ENCODE assay signal across 21 mouse cellular contexts in genomic region chr11:116848086-116848876, GRCm38 (mm10). TPM values are rescaled to one million over a fixed set of nuclear protein-coding genes. Genes with fewer than 3 reads are reported as not detected.
DNase-seq lines count a peak whose midpoint lies in the region; ATAC-seq and TF ChIP-seq lines count a peak whose summit lies in the region.
"Had no signal": no experiment of that assay in that cellular context is flagged by ENCODE, and none has a peak within 500 bp of the region (broad histone marks: within the 10 kb centered on the region; RNA-seq: fewer than 3 reads in every experiment).

No protein-coding gene starts in this region.

- intact Hi-C loops in heart, postnatal 10 days (cut with DNase I), result no loop called here

- peaks cover 9% of the 10 kb centered on the region for H3K4me1 ChIP-seq in heart, postnatal 0 days (ENCODE audit: control insufficient read depth, insufficient read depth)
- H3K4me1 ChIP-seq in lung, embryonic 15.5 days, result peaks cover 29% of the 10 kb centered on the region
- peaks cover 2% of the 10 kb centered on the region; the same call in 1 of the 2 replicates for H3K4me1 ChIP-seq in embryonic fibroblast, embryonic 13.5 days (ENCODE audit: control insufficient read depth, insufficient read depth, low read length)

- H3K27ac ChIP-seq in heart, postnatal 0 days (ENCODE audit: low read depth), result 0 out of 2 replicates have a peak overlapping the region, but pooled peaks have one; percentile 3
- peak overlapping the region; percentile 6; the same call in 1 of the 2 replicates for H3K27ac ChIP-seq in lung, embryonic 15.5 days
- no peak overlapping the region for H3K27ac ChIP-seq in embryonic fibroblast, embryonic 13.5 days (ENCODE audit: insufficient read depth, low read length)
- H3K27ac ChIP-seq: forebrain, embryonic 12.5 days; hindbrain, embryonic 12.5 days; layer of hippocampus, adult 2 months; midbrain, embryonic 13.5 days had no signal

- no peak for TF ChIP-seq EP300 in heart, postnatal 0 days (IDR thresholded peaks at IDR 0.05; ENCODE audit: low read depth)

- H3K9ac ChIP-seq in heart, postnatal 0 days (replicated peaks; ENCODE audit: low read depth, low read length), result no peak overlapping the region
- H3K9ac ChIP-seq in lung, embryonic 15.5 days, result no peak overlapping the region
- H3K9ac ChIP-seq: forebrain, embryonic 12.5 days; hindbrain, embryonic 12.5 days; midbrain, embryonic 13.5 days had no signal

- no peaks in the 10 kb centered on the region for H3K27me3 ChIP-seq in heart, postnatal 0 days (ENCODE audit: control insufficient read depth, insufficient read depth, low read length)
- no peaks in the 10 kb centered on the region for H3K27me3 ChIP-seq in lung, embryonic 15.5 days
- H3K27me3 ChIP-seq: forebrain, embryonic 12.5 days; hindbrain, embryonic 12.5 days; midbrain, embryonic 13.5 days; Patski had no signal

- DNase-seq in heart, postnatal 0 days (ENCODE audit: low spot score), result no peak
- DNase-seq in heart, postnatal 10 days, result no peak
- DNase-seq in lung, postnatal 4 days, result no peak
- DNase-seq in urinary bladder, postnatal 14 days (ENCODE audit: low spot score), result no peak
- DNase-seq in left cerebral cortex, adult 9 months (ENCODE audit: low spot score in 2 of 2), result no peak
- DNase-seq: adrenal gland, postnatal 14 days; cerebellum, adult 11 months; cerebellum, postnatal 14 days; embryo, embryonic 11 days; gastrocnemius, postnatal 25 days; kidney, adult 18-20 months; layer of hippocampus, postnatal 36 days; thymus, postnatal 14 days had no signal

- H3K4me2 ChIP-seq in heart, postnatal 0 days (ENCODE audit: low read depth, low read length), result no peak overlapping the region
- H3K4me2 ChIP-seq in lung, embryonic 15.5 days, result no peak overlapping the region
- H3K4me2 ChIP-seq: forebrain, embryonic 12.5 days; hindbrain, embryonic 12.5 days; midbrain, embryonic 13.5 days had no signal

- TF ChIP-seq POLR2A in embryonic fibroblast, embryonic 13.5 days (IDR thresholded peaks at IDR 0.05; ENCODE audit: low read depth, low read length), result peak; percentile 36

- no peaks in the 10 kb centered on the region for H3K9me3 ChIP-seq in heart, postnatal 0 days (replicated peaks; ENCODE audit: control insufficient read depth, low read length)
- no peaks in the 10 kb centered on the region for H3K9me3 ChIP-seq in lung, embryonic 15.5 days
- H3K9me3 ChIP-seq: forebrain, embryonic 12.5 days; hindbrain, embryonic 12.5 days; midbrain, embryonic 13.5 days had no signal

- no peak for TF ChIP-seq CTCF in heart, postnatal 0 days (IDR thresholded peaks at IDR 0.05; ENCODE audit: low read depth)
- TF ChIP-seq CTCF in embryonic fibroblast, embryonic 13.5 days (IDR thresholded peaks at IDR 0.05; ENCODE audit: borderline replicate concordance, insufficient read depth, low read length), result no peak

- no peak overlapping the region for H3K4me3 ChIP-seq in heart, postnatal 0 days (ENCODE audit: low read depth, low read length)
- no peak overlapping the region for H3K4me3 ChIP-seq in lung, embryonic 15.5 days
- H3K4me3 ChIP-seq in embryonic fibroblast, embryonic 13.5 days (ENCODE audit: insufficient read depth, low read length), result no peak overlapping the region
- H3K4me3 ChIP-seq: forebrain, embryonic 12.5 days; hindbrain, embryonic 12.5 days; layer of hippocampus, adult 2 months; midbrain, embryonic 13.5 days had no signal

- H3K36me3 ChIP-seq in heart, postnatal 0 days (replicated peaks; ENCODE audit: control insufficient read depth, insufficient read depth, low read length), result peaks cover 50% of the 10 kb centered on the region
- peaks cover 38% of the 10 kb centered on the region for H3K36me3 ChIP-seq in lung, embryonic 15.5 days

- 79% methylated on average over 5 of the region's 5 CpGs for WGBS in heart, postnatal 0 days
- 66% methylated on average over 5 of the region's 5 CpGs for WGBS in lung, embryonic 15.5 days

- ATAC-seq in heart, postnatal 0 days (ENCODE audit: insufficient read depth, low read depth), result no peak
- no peak for ATAC-seq in lung, embryonic 15.5 days (ENCODE audit: borderline replicate concordance, extremely low read depth, low FRiP score, low TSS enrichment)
- ATAC-seq: activated CD4-positive, CD25-positive, alpha-beta regulatory T cell, adult 4 months; midbrain, embryonic 13.5 days; Patski had no signal

RNA-seq across cellular contexts. Expression of gene Mfsd11, which starts 4.0 kb away (rescaled TPM):
- 23.2 and 46.3 TPM in 2 replicates for total RNA-seq in heart, postnatal 0 days (2014; rRNA removed; ENCODE audit: low replicate concordance)
- polyA plus RNA-seq in heart, postnatal 0 days (2015; fragmentation: Nextera tagmentation; extraction: Ambion mirVana), result 44.5 and 49.7 TPM in 2 replicates
- total RNA-seq in heart, postnatal 10 days (2021), result 10 to 100 TPM; 41.7 to 43.6 TPM
- polyA plus RNA-seq in lung, embryonic 15.5 days (2015; fragmentation: Nextera tagmentation; extraction: Ambion mirVana), result 30.3 and 30.5 TPM in 2 replicates
- polyA plus RNA-seq in embryonic fibroblast, embryonic 13.5 days (2011; ENCODE audit: insufficient read length, low read depth, missing spikeins), result 30.7 and 36.6 TPM in 2 replicates

RNA-seq across cellular contexts. Expression of gene Srsf2, which starts 4.6 kb away (rescaled TPM):
- total RNA-seq in heart, postnatal 0 days (2014; rRNA removed; ENCODE audit: low replicate concordance), result 157 and 211 TPM in 2 replicates
- 349 and 359 TPM in 2 replicates for polyA plus RNA-seq in heart, postnatal 0 days (2015; fragmentation: Nextera tagmentation; extraction: Ambion mirVana)
- total RNA-seq in heart, postnatal 10 days (2021), result 100 to 1,000 TPM; 196 to 197 TPM
- polyA plus RNA-seq in lung, embryonic 15.5 days (2015; fragmentation: Nextera tagmentation; extraction: Ambion mirVana), result 857 and 876 TPM in 2 replicates
- 301 and 306 TPM in 2 replicates for polyA plus RNA-seq in embryonic fibroblast, embryonic 13.5 days (2011; ENCODE audit: insufficient read length, low read depth, missing spikeins)

RNA-seq across cellular contexts. Expression of gene Jmjd6, which starts 5.0 kb away (rescaled TPM):
- total RNA-seq in heart, postnatal 0 days (2014; rRNA removed; ENCODE audit: low replicate concordance), result 24.8 and 29.6 TPM in 2 replicates
- polyA plus RNA-seq in heart, postnatal 0 days (2015; fragmentation: Nextera tagmentation; extraction: Ambion mirVana), result 35.3 and 43.1 TPM in 2 replicates
- total RNA-seq in heart, postnatal 10 days (2021), result 10 to 100 TPM; 33.3 to 37.8 TPM
- 64.2 and 65.7 TPM in 2 replicates for polyA plus RNA-seq in lung, embryonic 15.5 days (2015; fragmentation: Nextera tagmentation; extraction: Ambion mirVana)
- 37.1 and 38.7 TPM in 2 replicates for polyA plus RNA-seq in embryonic fibroblast, embryonic 13.5 days (2011; ENCODE audit: insufficient read length, low read depth, missing spikeins)

RNA-seq across cellular contexts. Expression of gene Mettl23, which starts 5.2 kb away (rescaled TPM):
- total RNA-seq in heart, postnatal 0 days (2014; rRNA removed; ENCODE audit: low replicate concordance), result 39.2 and 63.2 TPM in 2 replicates
- polyA plus RNA-seq in heart, postnatal 0 days (2015; fragmentation: Nextera tagmentation; extraction: Ambion mirVana), result 77.1 and 77.6 TPM in 2 replicates
- 10 to 100 TPM; 32.0 to 35.1 TPM for total RNA-seq in heart, postnatal 10 days (2021)
- polyA plus RNA-seq in lung, embryonic 15.5 days (2015; fragmentation: Nextera tagmentation; extraction: Ambion mirVana), result 61.3 and 61.9 TPM in 2 replicates
- polyA plus RNA-seq in embryonic fibroblast, embryonic 13.5 days (2011; ENCODE audit: insufficient read length, low read depth, missing spikeins), result 20.4 and 22.4 TPM in 2 replicates

RNA-seq across cellular contexts. Expression of gene Mxra7, which starts 20.4 kb away (rescaled TPM):
- total RNA-seq in heart, postnatal 0 days (2014; rRNA removed; ENCODE audit: low replicate concordance), result 6.3 and 17.9 TPM in 2 replicates
- 20.0 and 21.7 TPM in 2 replicates for polyA plus RNA-seq in heart, postnatal 0 days (2015; fragmentation: Nextera tagmentation; extraction: Ambion mirVana)
- 10 to 100 TPM; 43.3 to 48.7 TPM for total RNA-seq in heart, postnatal 10 days (2021)
- polyA plus RNA-seq in lung, embryonic 15.5 days (2015; fragmentation: Nextera tagmentation; extraction: Ambion mirVana), result 18.8 and 19.0 TPM in 2 replicates
- 76.8 and 82.4 TPM in 2 replicates for polyA plus RNA-seq in embryonic fibroblast, embryonic 13.5 days (2011; ENCODE audit: insufficient read length, low read depth, missing spikeins)
- polyA plus RNA-seq: activated CD4-positive, CD25-positive, alpha-beta regulatory T cell, adult 4 months had no signal
